Mouse (Mus musculus): ENCODE results near the gene Sorcs2.

DNA sequence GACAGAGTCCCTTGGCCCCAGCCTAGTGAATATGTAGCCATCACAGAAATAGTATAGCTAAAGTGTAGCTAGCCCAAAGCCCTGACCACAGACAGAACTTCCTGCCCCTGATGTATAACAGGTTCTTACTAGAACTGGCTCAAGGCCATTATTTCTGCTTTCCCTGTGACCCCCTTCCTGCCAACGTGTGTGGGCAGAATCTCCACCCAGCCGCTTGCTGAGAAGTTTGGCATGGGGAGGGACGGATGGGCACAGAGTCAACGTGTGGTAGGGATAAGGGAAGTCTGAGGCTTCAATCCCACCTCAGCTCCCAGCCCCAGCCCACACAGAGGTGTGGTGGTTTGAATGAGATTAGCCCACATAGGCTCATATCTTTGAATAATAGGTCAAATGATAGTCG, 26.2 kb downstream of the Sorcs2 start:
- TF ChIP-seq CTCF (conservative IDR thresholded peaks at IDR 0.05; ENCODE audit: low read length) (no peak), NANOG (IDR thresholded peaks at IDR 0.05; ENCODE audit: borderline replicate concordance, low read length) (no peak), POU5F1 (IDR thresholded peaks at IDR 0.05; ENCODE audit: borderline replicate concordance, low read length) (no peak)
